Mouse (Mus musculus): ENCODE data around the gene Ccnd2.

GRCm38 (mm10) chr6:127149303-127149943 is 2.6 kb downstream of the Ccnd2 start:
- TF ChIP-seq CTCF (IDR thresholded peaks at IDR 0.05; ENCODE audit: low read depth, low read length): no peak
- no peak for TF ChIP-seq GATA1 (IDR thresholded peaks at IDR 0.05; ENCODE audit: borderline replicate concordance, low read length)
- no peak for TF ChIP-seq GATA2 (IDR thresholded peaks at IDR 0.05; ENCODE audit: borderline replicate concordance, low read depth, low read length)
